Mouse (Mus musculus): ENCODE results near the gene 4930578G10Rik.
"Not testable (repeated sequence)": the region's sequence is repeated elsewhere in the genome, so short reads cannot be mapped to it uniquely, and the experiment has no call there.

The 4930578G10Rik gene

GRCm38 (mm10) chr4:42735245-42735644 is at the start of gene 4930578G10Rik:
TSS of gene 4930578G10Rik (plus strand) at chr4:42735545.
- DNase-seq (ENCODE audit: low read depth), result not testable (repeated sequence)

- DNase-seq (ENCODE audit: low read depth), result not testable (repeated sequence)
Measured at GRCm38 (mm10) chr4:42756477-42756876, 21.1 kb downstream of the 4930578G10Rik start, which contains the start of gene Ccl19. TSS of gene Ccl19 (minus strand) at chr4:42756577.

GRCm38 (mm10) chr4:42773893-42774292 is 38.5 kb downstream of the 4930578G10Rik start, which contains the start of gene Ccl21a:
TSS of gene Ccl21a (minus strand) at chr4:42773993.
- not testable (repeated sequence) for DNase-seq (ENCODE audit: low read depth)

GRCm38 (mm10) chr4:42853788-42854187 is 118.4 kb downstream of the 4930578G10Rik start, which contains the start of gene Fam205a1:
TSS of gene Fam205a1 (minus strand) at chr4:42853888.
- DNase-seq (ENCODE audit: low read depth), result not testable (repeated sequence)

- not testable (repeated sequence) for DNase-seq (ENCODE audit: low read depth)
Measured at GRCm38 (mm10) chr4:42856671-42857070, 121.3 kb downstream of the 4930578G10Rik start, which contains the start of gene Gm12394. TSS of gene Gm12394 (minus strand) at chr4:42856771.

GRCm38 (mm10) chr4:42860483-42860882 is 125.1 kb downstream of the 4930578G10Rik start:
- not testable (repeated sequence) for DNase-seq (ENCODE audit: low read depth)

GRCm38 (mm10) chr4:42863487-42863886 is 128.1 kb downstream of the 4930578G10Rik start:
- DNase-seq (ENCODE audit: low read depth), result not testable (repeated sequence)

GRCm38 (mm10) chr4:42867390-42867789 is 132.0 kb downstream of the 4930578G10Rik start:
- no peak for DNase-seq (ENCODE audit: low read depth)

GRCm38 (mm10) chr4:42868193-42868592 is 132.8 kb downstream of the 4930578G10Rik start:
- DNase-seq (ENCODE audit: low read depth), result no peak

- no peak for DNase-seq (ENCODE audit: low read depth)
Measured at GRCm38 (mm10) chr4:42870748-42871147, 135.4 kb downstream of the 4930578G10Rik start.

GRCm38 (mm10) chr4:42872151-42872550 is 136.8 kb downstream of the 4930578G10Rik start:
- no peak for DNase-seq (ENCODE audit: low read depth)

- no peak for DNase-seq (ENCODE audit: low read depth)
Measured at GRCm38 (mm10) chr4:42872746-42873435, 137.5 kb downstream of the 4930578G10Rik start.

- DNase-seq (ENCODE audit: low read depth), result no peak
Measured at GRCm38 (mm10) chr4:42874134-42874533, 138.8 kb downstream of the 4930578G10Rik start, which contains the start of gene Fam205c. TSS of gene Fam205c (minus strand) at chr4:42874234.

- peak; percentile 73 for DNase-seq (ENCODE audit: low read depth)
Measured at GRCm38 (mm10) chr4:42876586-42877291, 141.4 kb downstream of the 4930578G10Rik start.

GRCm38 (mm10) chr4:42877657-42878056 is 142.3 kb downstream of the 4930578G10Rik start:
- DNase-seq (ENCODE audit: low read depth), result no peak

- DNase-seq (ENCODE audit: low read depth), result no peak
Measured at GRCm38 (mm10) chr4:42879829-42880676, 144.7 kb downstream of the 4930578G10Rik start.

GRCm38 (mm10) chr4:42880677-42880948 is 145.3 kb downstream of the 4930578G10Rik start:
- DNase-seq (ENCODE audit: low read depth), result no peak

- no peak for DNase-seq (ENCODE audit: low read depth)
Measured at GRCm38 (mm10) chr4:42886926-42887325, 151.6 kb downstream of the 4930578G10Rik start.

GRCm38 (mm10) chr4:42888806-42889205 is 153.5 kb downstream of the 4930578G10Rik start:
- DNase-seq (ENCODE audit: low read depth), result no peak

- no peak for DNase-seq (ENCODE audit: low read depth)
Measured at GRCm38 (mm10) chr4:42891176-42891575, 155.8 kb downstream of the 4930578G10Rik start.

GRCm38 (mm10) chr4:42895118-42895517 is 159.8 kb downstream of the 4930578G10Rik start:
- DNase-seq (ENCODE audit: low read depth), result no peak

Data from naive thymus-derived CD4-positive, alpha-beta T cell, adult 2 months (primary cell).